9 mouse cellular contexts compared by ENCODE assay signal in the genomic region with DNA sequence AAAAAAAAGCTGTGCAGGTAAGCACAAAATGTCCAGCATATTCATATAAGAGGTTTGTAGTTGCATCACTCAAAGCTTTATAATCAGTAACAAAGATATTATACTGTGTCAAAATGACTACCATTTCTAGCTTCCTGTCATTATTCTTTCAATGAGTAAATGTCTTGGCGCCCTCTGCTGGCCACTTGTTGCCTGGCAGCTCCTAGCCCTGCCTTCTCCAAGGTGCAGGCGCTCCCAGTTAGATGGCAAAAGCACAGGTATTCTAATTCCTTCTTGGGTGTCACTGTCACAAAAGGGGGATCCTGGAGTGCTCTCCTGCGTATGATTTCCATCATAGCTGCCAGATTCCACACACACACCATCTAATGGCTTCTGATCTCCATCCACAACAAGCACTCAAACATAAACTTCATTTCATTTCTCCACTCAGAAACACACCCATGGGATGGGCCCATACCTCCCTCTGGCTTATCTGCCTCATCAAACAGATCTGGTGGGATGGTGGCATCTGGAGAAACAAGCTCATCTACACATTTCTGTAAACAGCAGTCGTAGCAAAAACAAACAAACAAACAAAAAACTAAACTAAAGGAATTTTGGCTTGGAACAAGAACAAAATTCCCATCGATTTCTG. TPM values are rescaled to one million over a fixed set of nuclear protein-coding genes. Genes with fewer than 3 reads are reported as not detected.
DNase-seq lines count a peak whose midpoint lies in the region; ATAC-seq and TF ChIP-seq lines count a peak whose summit lies in the region.
"Had no signal": no experiment of that assay in that cellular context is flagged by ENCODE, and none has a peak within 500 bp of the region (broad histone marks: within the 10 kb centered on the region; RNA-seq: fewer than 3 reads in every experiment).

No protein-coding gene starts in this region.

- 49% methylated on average over 5 of the region's 5 CpGs for WGBS in forebrain, embryonic 12.5 days
- WGBS in hindbrain, postnatal 0 days: 50% methylated on average over 5 of the region's 5 CpGs

- H3K4me3 ChIP-seq in forebrain, embryonic 12.5 days (replicated peaks): no peak overlapping the region
- H3K4me3 ChIP-seq in hindbrain, postnatal 0 days (ENCODE audit: low read length): no peak overlapping the region

- no peaks in the 10 kb centered on the region for H3K27me3 ChIP-seq in forebrain, embryonic 12.5 days
- no peaks in the 10 kb centered on the region for H3K27me3 ChIP-seq in hindbrain, postnatal 0 days (ENCODE audit: insufficient read depth, low read length)

- peak; percentile 36; the same call in 1 of the 2 replicates for ATAC-seq in forebrain, embryonic 12.5 days (ENCODE audit: low FRiP score)
- peak; percentile 40; the same call in 1 of the 2 replicates for ATAC-seq in hindbrain, postnatal 0 days
- ATAC-seq in megakaryocyte, adult 5-6 weeks (ENCODE audit: poor library complexity, severe bottlenecking): peak; percentile 93

- H3K4me1 ChIP-seq in forebrain, embryonic 12.5 days: no peaks in the 10 kb centered on the region
- no peaks in the 10 kb centered on the region for H3K4me1 ChIP-seq in hindbrain, postnatal 0 days (ENCODE audit: insufficient read depth, low read length)

- no peak overlapping the region for H3K4me2 ChIP-seq in forebrain, embryonic 12.5 days
- H3K4me2 ChIP-seq in hindbrain, postnatal 0 days (ENCODE audit: low read depth, low read length): no peak overlapping the region

- H3K9me3 ChIP-seq in forebrain, embryonic 12.5 days: no peaks in the 10 kb centered on the region
- H3K9me3 ChIP-seq in hindbrain, postnatal 0 days (ENCODE audit: low read length): no peaks in the 10 kb centered on the region

- peak; percentile 10 for DNase-seq in Muller cell, postnatal 12 days (ENCODE audit: inconsistent ontology term)
- DNase-seq in c-Kit-positive CD71-negative TER-119-negative erythroid progenitor cells, embryonic 14.5 days (ENCODE audit: low read depth): peak; percentile 58
- DNase-seq in hindbrain, postnatal 0 days (ENCODE audit: low spot score): peak; percentile 80
- DNase-seq in left cerebral cortex, adult 11 months (ENCODE audit: low spot score): peak; percentile 36
- DNase-seq in right cerebral cortex, postnatal 4 days: peak; percentile 87
- DNase-seq in yolk sac, embryonic 10.5 days (ENCODE audit: low spot score): peak; percentile 42

- no peak overlapping the region for H3K9ac ChIP-seq in forebrain, embryonic 12.5 days
- no peak overlapping the region for H3K9ac ChIP-seq in hindbrain, postnatal 0 days (replicated peaks; ENCODE audit: low read length)

- H3K36me3 ChIP-seq in forebrain, embryonic 12.5 days (replicated peaks): peaks cover 30% of the 10 kb centered on the region
- H3K36me3 ChIP-seq in hindbrain, postnatal 0 days (ENCODE audit: insufficient read depth, low read length): 0 out of 2 replicates have a peak, but pooled peaks cover 4% of the 10 kb centered on the region

- no peak overlapping the region for H3K27ac ChIP-seq in forebrain, embryonic 12.5 days
- no peak overlapping the region for H3K27ac ChIP-seq in hindbrain, postnatal 0 days
- H3K27ac ChIP-seq: macrophage had no signal

- peak; percentile 81 for TF ChIP-seq CTCF in hindbrain, postnatal 0 days (IDR thresholded peaks at IDR 0.05; ENCODE audit: low read depth)

RNA-seq across cellular contexts. Expression of a gene that starts 49.9 kb away (rescaled TPM):
- polyA plus RNA-seq in forebrain, embryonic 12.5 days (2016; fragmentation: Nextera tagmentation; extraction: Ambion mirVana): 103 and 143 TPM in 2 replicates
- 108 and 128 TPM in 2 replicates for total RNA-seq in hindbrain, postnatal 0 days (2014; rRNA removed)
- 158 and 166 TPM in 2 replicates for polyA plus RNA-seq in hindbrain, postnatal 0 days (2015; fragmentation: Nextera tagmentation; extraction: Ambion mirVana)
- total RNA-seq in megakaryocyte, adult 5-6 weeks (2015): 59.1 and 65.9 TPM in 2 replicates
- 57.1 and 58.9 TPM in 2 replicates for total RNA-seq in megakaryocyte, adult 5-6 weeks (2017)

Comparison
In these comparisons a context has a peak if more than half of its experiments do, and no peak if none do; other contexts are left out.
1. DNase-seq: peak in every context shown above with its lines; median percentile 87 in right cerebral cortex, postnatal 4 days; 80 in hindbrain, postnatal 0 days; 58 in c-Kit-positive CD71-negative TER-119-negative erythroid progenitor cells, embryonic 14.5 days; 42 in yolk sac, embryonic 10.5 days; 36 in left cerebral cortex, adult 11 months; 10 in Muller cell, postnatal 12 days.
2. ATAC-seq: peak in every context shown above with its lines; median percentile 93 in megakaryocyte, adult 5-6 weeks; 40 in hindbrain, postnatal 0 days; 36 in forebrain, embryonic 12.5 days.